ENCODE assay signal across 24 mouse cellular contexts in genomic region chr4:97813996-97814395, GRCm38 (mm10). TPM values are rescaled to one million over a fixed set of nuclear protein-coding genes. Genes with fewer than 3 reads are reported as not detected.
DNase-seq lines count a peak whose midpoint lies in the region; ATAC-seq and TF ChIP-seq lines count a peak whose summit lies in the region.
"Had no signal": no experiment of that assay in that cellular context is flagged by ENCODE, and none has a peak within 500 bp of the region (broad histone marks: within the 10 kb centered on the region; RNA-seq: fewer than 3 reads in every experiment).

No protein-coding gene starts in this region.

- no peak for ATAC-seq in heart, embryonic 11.5 days (replicated peaks; ENCODE audit: insufficient number of reproducible peaks, low FRiP score, low TSS enrichment)
- ATAC-seq in lung, postnatal 0 days = peak; percentile 27
- no peak for ATAC-seq in midbrain, embryonic 14.5 days (ENCODE audit: low FRiP score, low TSS enrichment)
- ATAC-seq: activated CD4-positive, CD25-positive, alpha-beta regulatory T cell, adult 4 months; CD4-positive, CD25-positive, alpha-beta regulatory T cell, adult 4 months; forebrain, embryonic 16.5 days had no signal

- TF ChIP-seq POLR2A in cerebellum, adult 2 months (IDR thresholded peaks at IDR 0.05; ENCODE audit: borderline replicate concordance, insufficient read depth, low read length) = no peak
- TF ChIP-seq POLR2A in lung, adult 2 months (IDR thresholded peaks at IDR 0.05; ENCODE audit: borderline replicate concordance, extremely low read depth, low read depth, low read length) = no peak

- H3K9ac ChIP-seq in heart, embryonic 11.5 days (ENCODE audit: low read depth, low read length) = no peak overlapping the region
- no peak overlapping the region for H3K9ac ChIP-seq in lung, postnatal 0 days (replicated peaks; ENCODE audit: low read depth)
- no peak overlapping the region for H3K9ac ChIP-seq in midbrain, embryonic 14.5 days (replicated peaks; ENCODE audit: low read length)
- H3K9ac ChIP-seq: embryonic facial prominence, embryonic 13.5 days; hindbrain, embryonic 13.5 days; limb, embryonic 12.5 days had no signal

- H3K27ac ChIP-seq in cerebellum, adult 2 months (ENCODE audit: insufficient read depth, low read length) = peak overlapping the region; percentile 47; the same call in 1 of the 2 replicates
- H3K27ac ChIP-seq in heart, embryonic 11.5 days (ENCODE audit: low read depth, low read length) = peak overlapping the region; percentile 52
- H3K27ac ChIP-seq in lung, postnatal 0 days (ENCODE audit: low read length) = peak overlapping the region; percentile 60
- H3K27ac ChIP-seq in midbrain, embryonic 14.5 days (replicated peaks; ENCODE audit: low read depth, low read length) = no peak overlapping the region
- H3K27ac ChIP-seq: embryonic facial prominence, embryonic 13.5 days; hindbrain, embryonic 13.5 days; limb, embryonic 12.5 days; macrophage; midbrain, embryonic 10.5 days had no signal

- no peaks in the 10 kb centered on the region for H3K9me3 ChIP-seq in heart, embryonic 11.5 days (replicated peaks; ENCODE audit: control insufficient read depth, low read length)
- no peaks in the 10 kb centered on the region for H3K9me3 ChIP-seq in lung, postnatal 0 days (ENCODE audit: low read length)
- no peaks in the 10 kb centered on the region for H3K9me3 ChIP-seq in midbrain, embryonic 14.5 days (ENCODE audit: control insufficient read depth, low read length)
- H3K9me3 ChIP-seq: embryonic facial prominence, embryonic 13.5 days; hindbrain, embryonic 13.5 days; limb, embryonic 12.5 days; midbrain, embryonic 10.5 days had no signal

- H3K36me3 ChIP-seq in heart, embryonic 11.5 days (ENCODE audit: control insufficient read depth, insufficient read depth, low read length) = no peaks in the 10 kb centered on the region
- no peaks in the 10 kb centered on the region for H3K36me3 ChIP-seq in lung, postnatal 0 days (ENCODE audit: insufficient read depth, low read length)
- no peaks in the 10 kb centered on the region for H3K36me3 ChIP-seq in midbrain, embryonic 14.5 days (ENCODE audit: control insufficient read depth, insufficient read depth, low read length)
- H3K36me3 ChIP-seq: hindbrain, embryonic 13.5 days; midbrain, embryonic 10.5 days had no signal

- peaks cover 12% of the 10 kb centered on the region; the same call in 1 of the 2 replicates for H3K4me1 ChIP-seq in cerebellum, adult 2 months (ENCODE audit: control insufficient read depth, insufficient read depth, low read length)
- H3K4me1 ChIP-seq in heart, embryonic 11.5 days (ENCODE audit: control insufficient read depth, insufficient read depth, low read length) = peaks cover 25% of the 10 kb centered on the region
- H3K4me1 ChIP-seq in lung, postnatal 0 days (ENCODE audit: insufficient read depth, low read depth, low read length) = peaks cover 11% of the 10 kb centered on the region; the same call in 1 of the 2 replicates
- peaks cover 16% of the 10 kb centered on the region for H3K4me1 ChIP-seq in lung, adult 2 months (ENCODE audit: control insufficient read depth, insufficient read depth, low read length)
- H3K4me1 ChIP-seq in midbrain, embryonic 14.5 days (ENCODE audit: control insufficient read depth, insufficient read depth, low read length) = no peaks in the 10 kb centered on the region
- H3K4me1 ChIP-seq: midbrain, embryonic 10.5 days had no signal

- DNase-seq in cerebellum, adult 2 months = no peak
- DNase-seq in cerebellum, adult 18-20 months = no peak
- DNase-seq in heart, adult 8-10 months (ENCODE audit: low spot score) = no peak
- DNase-seq in lung, postnatal 0 days (ENCODE audit: low spot score) = peak; percentile 38
- no peak for DNase-seq in lung, adult 2 months
- DNase-seq in midbrain, embryonic 14.5 days = no peak
- DNase-seq in kidney, postnatal 25 days = no peak
- DNase-seq: cerebellum, adult 9-11 months; kidney, adult 8-10 months; kidney, postnatal 36 days; right cerebral cortex, postnatal 25 days; thymus, adult 18-20 months had no signal

- H3K4me3 ChIP-seq in cerebellum, adult 2 months (replicated peaks; ENCODE audit: insufficient read depth, low read depth, low read length) = no peak overlapping the region
- H3K4me3 ChIP-seq in heart, embryonic 11.5 days (ENCODE audit: low read depth, low read length) = no peak overlapping the region
- H3K4me3 ChIP-seq in lung, postnatal 0 days (ENCODE audit: low read depth, low read length) = no peak overlapping the region
- H3K4me3 ChIP-seq in lung, adult 2 months (replicated peaks; ENCODE audit: extremely low read depth, low read depth, low read length) = no peak overlapping the region
- H3K4me3 ChIP-seq in midbrain, embryonic 14.5 days (replicated peaks; ENCODE audit: low read depth, low read length) = no peak overlapping the region
- H3K4me3 ChIP-seq: embryonic facial prominence, embryonic 13.5 days; hindbrain, embryonic 13.5 days; limb, embryonic 12.5 days; midbrain, embryonic 10.5 days had no signal

- WGBS in cerebellum, adult 2 months = 45% methylated on average over 4 of the region's 4 CpGs
- WGBS in heart, embryonic 11.5 days (ENCODE audit: insufficient replicate concordance) = 46% methylated on average over 4 of the region's 4 CpGs
- WGBS in lung, postnatal 0 days = 51% methylated on average over 4 of the region's 4 CpGs
- 37% methylated on average over 4 of the region's 4 CpGs for WGBS in lung, adult 2 months
- 71% methylated on average over 4 of the region's 4 CpGs for WGBS in midbrain, embryonic 14.5 days

- TF ChIP-seq EP300 in lung, postnatal 0 days (IDR thresholded peaks at IDR 0.05) = no peak

- no peaks in the 10 kb centered on the region for H3K27me3 ChIP-seq in cerebellum, adult 2 months (ENCODE audit: control insufficient read depth, insufficient read depth, low read length)
- H3K27me3 ChIP-seq in heart, embryonic 11.5 days (ENCODE audit: control insufficient read depth, insufficient read depth, low read length) = no peaks in the 10 kb centered on the region
- no peaks in the 10 kb centered on the region for H3K27me3 ChIP-seq in lung, postnatal 0 days (replicated peaks; ENCODE audit: insufficient read depth, low read length)
- H3K27me3 ChIP-seq in midbrain, embryonic 14.5 days (ENCODE audit: control insufficient read depth, insufficient read depth, low read length) = no peaks in the 10 kb centered on the region
- H3K27me3 ChIP-seq: embryonic facial prominence, embryonic 13.5 days; hindbrain, embryonic 13.5 days; limb, embryonic 12.5 days had no signal

- no peak for TF ChIP-seq CTCF in cerebellum, adult 2 months (IDR thresholded peaks at IDR 0.05; ENCODE audit: borderline replicate concordance, insufficient read depth, low read depth, low read length)
- TF ChIP-seq CTCF in lung, postnatal 0 days (IDR thresholded peaks at IDR 0.05) = no peak
- no peak for TF ChIP-seq CTCF in lung, adult 2 months (IDR thresholded peaks at IDR 0.05; ENCODE audit: insufficient read depth, low read length)

- H3K4me2 ChIP-seq in heart, embryonic 11.5 days = no peak overlapping the region
- H3K4me2 ChIP-seq in lung, postnatal 0 days (replicated peaks; ENCODE audit: low read depth, low read length) = no peak overlapping the region
- no peak overlapping the region for H3K4me2 ChIP-seq in midbrain, embryonic 14.5 days (ENCODE audit: low read length)
- H3K4me2 ChIP-seq: embryonic facial prominence, embryonic 13.5 days; hindbrain, embryonic 13.5 days; limb, embryonic 12.5 days had no signal

RNA-seq across cellular contexts. Expression of gene E130114P18Rik, which starts 36.1 kb away (rescaled TPM):
- polyA plus RNA-seq in cerebellum, adult 2 months (2012; rRNA removed) = 14.9 and 17.1 TPM in 2 replicates
- 0.72 and 0.73 TPM in 2 replicates for polyA plus RNA-seq in heart, embryonic 11.5 days (2014; fragmentation: Nextera tagmentation; extraction: Ambion mirVana)
- under 1 TPM in 2 of 4 experiments, not detected in 2; 0.23 to 0.41 TPM for total RNA-seq in heart, adult 8-10 months (2022)
- 0.36 and 0.76 TPM in 2 replicates for polyA plus RNA-seq in lung, postnatal 0 days (2015; fragmentation: Nextera tagmentation; extraction: Ambion mirVana)
- 0.17 TPM in 1 of 2 replicates, not detected in the other for polyA plus RNA-seq in lung, adult 2 months (2012; rRNA removed)
- polyA plus RNA-seq in midbrain, embryonic 14.5 days (2014; fragmentation: Nextera tagmentation; extraction: Ambion mirVana) = 22.4 and 23.6 TPM in 2 replicates
- total RNA-seq: adrenal gland, postnatal 36 days; ES-E14 had no signal
- polyA plus RNA-seq: activated CD4-positive, CD25-positive, alpha-beta regulatory T cell, adult 4 months; CD4-positive, CD25-positive, alpha-beta regulatory T cell, adult 4 months; macrophage; spleen, adult 2 months had no signal

RNA-seq across cellular contexts. Expression of gene Nfia, which starts 41.5 kb away (rescaled TPM):
- 41.2 and 55.0 TPM in 2 replicates for polyA plus RNA-seq in cerebellum, adult 2 months (2012; rRNA removed)
- 27.5 and 33.7 TPM in 2 replicates for polyA plus RNA-seq in heart, embryonic 11.5 days (2014; fragmentation: Nextera tagmentation; extraction: Ambion mirVana)
- total RNA-seq in heart, adult 8-10 months (2022) = 100 to 1,000 TPM; 109 to 137 (median 121) TPM
- 40.5 and 45.4 TPM in 2 replicates for polyA plus RNA-seq in lung, postnatal 0 days (2015; fragmentation: Nextera tagmentation; extraction: Ambion mirVana)
- polyA plus RNA-seq in lung, adult 2 months (2012; rRNA removed) = 52.7 and 57.7 TPM in 2 replicates
- polyA plus RNA-seq in midbrain, embryonic 14.5 days (2014; fragmentation: Nextera tagmentation; extraction: Ambion mirVana) = 30.1 and 37.2 TPM in 2 replicates
